Mouse (Mus musculus) left cerebral cortex, postnatal 10 days (tissue): ENCODE measurements around the gene Napsa. TPM values are rescaled to one million over a fixed set of nuclear protein-coding genes. Genes with fewer than 3 reads are reported as not detected.
A peak's percentile ranks its signal among the peaks of the same experiment; 100 is the strongest.

ENCODE experiments used
- DNase-seq, 2 experiments: peaks; one replicate each; pipeline ENCODE4 v3.0.0; 2021 to 2022; ENCODE audit warnings: low spot score in 2 of 2, mixed read lengths in 1 of 2; ENCODE audit errors: extremely low spot score in 1 of 2
- intact Hi-C: fragments of 180-260 bp; cut with DNase I; formaldehyde crosslinking; loops from one replicate; pipeline ENCODE4 v1.15.1; 2025
- total RNA-seq, 2 experiments: library from RNA; stranded (reverse); gene quantifications; 2 replicates each; pipeline ENCODE4 v1.2.3; 2021

The Napsa gene
- total RNA-seq, 2 experiments from 2014 or later: 0.32 TPM; not detected in 1

DNA sequence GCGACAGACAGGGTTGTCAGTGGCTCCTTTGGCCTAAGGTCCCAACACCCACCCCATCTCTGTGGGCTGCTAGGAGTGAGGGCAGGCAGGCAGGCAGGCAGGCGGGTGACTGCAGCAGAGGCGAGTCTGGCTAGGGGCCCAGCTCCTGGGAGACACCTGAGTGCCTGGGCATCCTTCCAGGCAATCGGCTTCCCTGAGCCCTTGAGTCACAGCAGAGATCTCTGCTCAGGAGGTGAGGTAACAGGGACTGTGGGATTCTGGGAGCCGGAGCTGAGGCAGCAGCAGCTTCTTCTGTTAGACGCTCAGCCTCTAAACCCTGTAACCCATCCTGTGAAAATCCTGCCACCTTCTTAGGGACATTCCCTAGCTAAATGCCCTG is 35.6 kb upstream of the Napsa start:
- DNase-seq: no peak
- intact Hi-C loops: no loop called here

DNA sequence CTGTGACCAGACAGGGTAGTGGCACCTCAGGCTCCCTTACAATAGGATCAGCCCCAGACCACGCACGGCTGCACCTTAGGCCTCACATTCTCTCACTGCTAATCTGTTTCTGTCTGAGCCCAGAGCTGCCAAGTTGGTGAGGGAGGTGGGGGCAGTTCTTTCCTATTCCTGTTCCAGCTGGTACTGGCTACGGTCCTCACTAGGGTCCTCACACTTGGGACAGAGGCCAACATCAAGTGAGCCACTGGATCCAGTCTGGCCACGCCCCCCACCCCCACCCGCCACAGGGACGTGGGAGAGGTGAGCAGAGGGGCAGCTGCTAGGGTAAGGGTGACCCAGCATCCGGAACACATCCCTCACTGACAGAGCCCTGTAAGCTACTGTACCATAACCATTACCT is 35.2 kb upstream of the Napsa start:
- intact Hi-C loops: no loop called here
- no peak for DNase-seq

DNA sequence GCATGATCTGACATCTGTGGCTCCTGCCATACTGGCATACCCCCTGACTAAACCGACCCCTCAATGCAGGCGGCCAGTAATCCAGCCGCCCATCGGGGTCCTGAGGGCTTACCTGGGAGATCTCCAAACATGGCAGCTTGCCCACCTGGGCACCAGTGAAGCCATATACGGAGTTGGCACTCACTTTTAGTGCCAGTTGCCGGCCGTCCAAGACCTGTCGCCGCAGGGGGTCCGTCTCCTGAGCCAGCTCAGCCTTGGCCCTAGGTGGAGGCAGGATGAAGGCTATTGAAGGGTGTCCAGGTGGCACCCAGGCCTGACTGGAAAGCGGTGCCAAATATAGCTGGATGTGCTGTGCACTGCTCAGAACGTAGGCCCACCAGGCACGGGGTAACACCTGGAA is 34.7 kb upstream of the Napsa start:
- intact Hi-C loops: no loop called here
- DNase-seq: no peak

DNA sequence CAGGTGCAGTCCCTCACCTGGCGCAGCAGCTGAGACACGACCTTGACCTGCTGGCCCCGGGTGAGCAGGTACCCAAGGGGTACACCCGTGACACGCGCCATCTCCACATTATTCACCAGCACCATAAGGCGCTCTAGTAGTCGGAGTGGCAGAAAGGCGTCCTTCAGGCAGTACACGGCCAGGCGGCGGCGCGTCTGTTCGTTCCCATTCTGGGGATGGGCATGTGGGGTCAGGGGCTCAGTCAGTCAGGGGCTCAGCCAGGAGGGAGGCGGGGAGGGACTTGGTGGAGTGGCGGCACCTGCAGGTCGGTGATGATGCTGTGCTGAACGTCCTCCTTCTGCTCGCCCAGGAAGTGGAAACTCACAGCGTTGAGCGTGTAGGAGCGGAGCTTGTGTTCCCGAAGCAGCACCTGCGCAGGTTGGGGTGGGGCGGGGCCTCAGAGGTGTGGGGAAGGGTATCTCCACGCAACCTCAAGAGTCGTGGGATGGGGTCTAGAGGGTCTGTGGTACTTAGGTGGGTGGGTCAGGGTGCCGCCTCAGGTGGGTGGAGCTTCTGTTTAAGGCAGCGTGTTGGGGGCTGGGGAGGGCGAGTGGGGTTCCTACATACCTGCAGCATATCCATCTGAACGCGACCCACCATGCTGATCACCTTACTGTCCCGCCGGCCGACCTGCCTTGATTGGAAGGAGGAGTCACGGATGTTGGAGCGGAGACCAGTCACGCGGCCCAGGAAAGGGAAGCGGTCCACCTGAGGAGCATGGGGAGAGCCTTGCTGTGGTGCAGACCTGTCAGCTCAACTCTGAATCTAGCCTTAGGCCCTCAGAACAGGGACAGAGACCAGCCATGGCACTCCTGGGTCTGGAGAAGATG is 33.2 kb upstream of the Napsa start:
- no peak for DNase-seq
- intact Hi-C loops: no loop called here

DNA sequence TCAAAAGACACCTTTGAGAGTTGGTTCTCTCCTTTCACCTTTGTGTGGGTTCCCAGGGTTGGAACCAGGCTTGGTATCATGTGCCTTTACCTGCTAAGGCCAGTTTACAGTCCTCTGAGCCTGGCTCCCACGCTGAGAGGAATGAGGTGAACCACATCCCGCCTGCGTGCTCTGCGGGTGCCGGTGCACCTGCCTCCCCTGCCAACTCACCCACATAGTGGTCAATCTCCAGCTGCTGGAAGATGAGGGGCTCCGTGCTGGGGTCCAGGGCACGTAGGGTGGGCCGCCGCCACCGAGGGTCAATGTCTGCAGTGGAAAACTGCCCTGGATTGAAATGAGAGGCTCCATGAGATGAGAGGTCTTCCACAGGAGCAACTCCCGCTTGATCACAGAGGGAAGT is 29.6 kb upstream of the Napsa start:
- DNase-seq: no peak
- intact Hi-C loops: no loop called here

DNA sequence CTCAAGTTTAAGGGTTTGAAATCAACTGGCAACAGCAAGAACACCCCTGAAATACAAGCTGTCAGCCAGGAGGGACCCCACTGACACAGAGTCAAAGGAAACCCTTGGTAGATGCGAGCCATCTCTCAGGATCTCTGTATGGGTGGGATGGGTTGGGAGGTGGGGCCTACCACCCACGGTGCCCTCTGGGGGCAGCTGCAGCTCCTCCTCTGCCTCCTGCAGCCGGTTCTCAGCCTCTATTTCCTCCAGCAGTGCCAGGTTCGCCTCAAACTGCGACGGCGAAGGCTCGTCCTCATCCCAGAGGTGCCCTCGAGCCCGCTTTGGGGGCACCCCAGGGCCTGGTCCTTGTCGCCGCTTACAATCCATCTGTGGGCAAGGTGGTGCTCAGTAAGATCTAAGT is 29.1 kb upstream of the Napsa start:
- intact Hi-C loops: no loop called here
- no peak for DNase-seq

DNA sequence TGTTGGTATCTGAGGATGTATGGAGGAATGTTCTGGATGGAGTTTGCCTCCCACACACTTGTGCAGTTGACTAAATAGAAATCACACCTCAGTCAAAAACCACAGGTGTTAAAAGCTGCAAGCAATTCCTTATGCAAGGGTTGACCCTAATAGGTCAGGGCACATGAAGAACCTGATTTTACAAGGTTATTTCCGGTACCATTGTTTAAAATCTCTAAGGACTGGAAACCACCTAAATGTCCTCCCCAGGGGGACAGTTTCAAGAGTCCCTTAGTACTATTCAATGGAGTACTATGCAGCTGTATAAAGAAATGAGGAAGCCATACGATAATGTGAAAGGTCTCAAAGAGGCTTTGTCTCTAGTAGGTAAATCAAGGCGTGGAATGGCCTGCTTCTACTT is 25.9 kb upstream of the Napsa start:
- intact Hi-C loops: no loop called here
- DNase-seq: no peak

DNA sequence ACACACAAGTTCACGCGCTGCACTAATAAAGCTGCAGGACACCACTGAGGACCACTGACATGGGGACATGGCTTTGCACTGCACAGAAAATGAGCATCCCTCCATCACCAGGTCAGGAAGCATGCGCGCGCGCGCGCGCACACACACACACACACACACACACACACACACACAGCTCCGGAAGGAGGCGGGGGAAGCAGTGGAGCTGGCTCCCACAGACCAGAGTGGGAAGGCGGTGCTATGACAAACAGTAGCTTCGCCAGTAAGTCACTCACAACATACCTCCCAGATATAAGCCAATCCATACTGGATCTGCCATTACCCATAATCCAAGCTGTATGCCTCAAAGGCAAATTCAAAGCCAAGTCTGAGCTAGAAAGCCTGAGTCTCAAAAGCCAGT is 25.1 kb upstream of the Napsa start:
- intact Hi-C loops: no loop called here
- DNase-seq: no peak

DNA sequence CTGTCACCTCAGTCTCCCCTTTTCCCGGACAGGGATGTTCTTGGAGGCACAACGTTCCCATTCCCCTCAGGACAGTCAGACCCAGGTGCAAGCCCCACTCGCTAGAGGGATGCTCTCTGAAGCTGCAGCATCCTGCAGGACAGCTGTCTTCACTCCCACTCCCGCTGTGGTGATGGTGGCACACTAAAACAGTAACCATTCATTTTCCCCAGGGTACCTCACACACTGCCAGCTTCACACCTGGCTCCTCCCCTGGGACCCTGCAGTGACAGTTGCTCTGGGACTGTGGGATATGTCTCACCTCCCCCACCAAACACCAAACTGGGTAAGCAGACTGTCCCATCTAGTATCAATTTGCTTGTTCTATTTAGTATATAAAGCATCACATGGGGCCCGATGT is 24.5 kb upstream of the Napsa start:
- intact Hi-C loops: no loop called here
- no peak for DNase-seq

DNA sequence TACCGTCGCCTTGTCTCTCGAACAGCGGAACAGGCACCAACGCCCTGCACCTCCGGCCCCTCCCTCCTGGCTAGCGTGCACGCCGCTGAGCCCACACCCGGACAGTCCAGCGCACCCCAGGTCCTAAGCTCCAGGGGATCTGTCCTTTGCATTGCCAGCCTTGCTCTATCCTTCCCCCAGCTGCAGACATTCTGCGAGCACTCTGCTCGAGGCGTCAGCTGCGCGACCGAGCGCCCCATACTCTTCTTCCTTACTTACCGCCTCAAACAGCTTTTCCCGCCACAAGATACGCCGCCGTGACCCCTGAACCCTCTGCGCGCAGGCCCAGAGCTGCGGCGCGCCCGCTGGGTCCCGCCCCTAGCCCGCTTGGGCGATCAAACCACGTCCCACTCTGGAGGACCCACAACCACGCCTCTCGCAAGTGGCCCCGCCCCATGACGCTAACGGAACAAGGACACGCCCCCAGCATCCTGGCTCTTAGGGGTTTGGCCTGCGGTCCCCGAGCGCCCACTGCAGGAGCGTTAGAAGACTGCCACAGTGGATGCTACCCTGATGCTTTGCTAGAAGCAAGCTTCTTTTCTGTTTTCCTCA is 23.6 kb upstream of the Napsa start, which contains the start of gene Pold1:
TSS of gene Pold1 (minus strand) at position 353 of the 591 bp plus-strand sequence.
- intact Hi-C loops: no loop called here
- peak; percentile 98 to 100 for DNase-seq

DNA sequence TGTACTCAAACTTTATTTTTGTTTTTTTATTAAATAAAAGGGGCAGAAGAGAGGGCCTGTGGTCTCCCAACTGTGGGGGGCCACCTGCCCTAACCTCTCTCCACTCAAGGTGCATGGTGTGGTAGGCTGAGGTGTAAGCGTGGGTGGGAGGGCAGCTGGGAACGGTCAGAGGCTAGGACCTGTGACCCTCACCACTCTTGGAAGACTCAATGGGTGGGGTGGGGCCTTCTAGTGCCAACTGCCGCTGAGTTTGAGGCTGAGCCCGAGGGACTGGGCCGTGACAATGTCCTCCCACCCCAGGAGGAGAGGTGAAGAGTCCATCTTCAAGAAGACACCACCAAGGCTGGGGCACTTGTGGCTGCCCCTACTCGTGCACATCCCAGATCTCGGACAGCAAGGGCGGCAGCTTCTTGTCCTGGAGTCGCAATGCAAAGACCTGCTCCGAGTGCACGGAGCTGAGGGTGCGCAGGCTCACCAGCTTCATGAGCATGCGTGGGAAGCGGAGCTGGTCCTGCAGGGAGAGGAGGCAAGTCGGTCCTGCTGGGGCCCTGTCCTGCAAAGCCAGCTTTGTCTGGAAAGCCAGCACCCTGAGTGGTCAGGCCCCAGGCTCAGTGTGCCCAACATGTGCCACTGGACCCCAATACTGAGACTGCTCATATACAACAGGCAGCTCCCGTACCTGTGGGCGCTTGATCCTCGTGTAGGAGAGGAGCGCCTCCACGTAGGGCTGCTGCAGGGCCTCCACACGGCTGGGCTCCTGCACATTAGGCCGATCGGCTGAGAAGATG is 22.4 kb upstream of the Napsa start:
- intact Hi-C loops: loop anchor here (5.0 to 10.0 kb wide), 2 partner anchors 53 to 175 kb away; partner anchors contain the start of genes Emc10 and Fam71e1
- no peak for DNase-seq

DNA sequence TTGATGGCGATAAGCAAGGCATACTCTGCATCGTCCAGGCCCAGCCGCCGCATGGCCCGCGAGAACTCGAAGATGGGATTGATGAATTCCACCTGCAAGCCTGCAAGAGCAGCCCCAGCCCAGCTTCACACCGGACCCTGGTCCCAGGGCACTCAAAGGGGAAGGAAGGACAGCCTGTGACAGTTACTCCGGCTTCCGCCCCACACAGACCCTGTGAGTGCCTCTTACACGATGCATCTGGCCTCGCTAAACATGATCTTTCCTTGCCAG is 21.8 kb upstream of the Napsa start:
- intact Hi-C loops: loop anchor here (5.0 to 10.0 kb wide), 2 partner anchors 53 to 176 kb away; partner anchors contain the start of genes Emc10 and Fam71e1
- DNase-seq: no peak

DNA sequence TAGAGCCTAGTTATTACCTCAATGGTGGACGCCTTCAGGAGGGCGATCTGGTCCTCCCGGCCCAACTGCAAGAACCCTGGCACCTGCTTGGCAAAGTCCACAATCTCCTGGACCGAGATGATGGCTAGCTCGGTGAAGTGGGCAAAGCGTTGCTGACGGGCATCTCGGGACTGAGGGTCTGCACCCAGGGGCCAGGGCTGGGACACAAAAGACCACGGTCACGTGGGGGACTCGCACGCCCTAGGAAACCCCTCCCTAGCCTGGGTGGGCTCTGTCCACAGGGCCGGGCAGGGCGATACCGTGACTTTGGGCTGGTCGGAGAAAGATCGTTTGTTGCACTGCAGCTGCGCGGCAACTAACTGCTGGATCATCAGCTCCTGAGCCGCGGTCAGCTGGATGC is 20.9 kb upstream of the Napsa start:
- intact Hi-C loops: loop anchor here (5.0 to 10.0 kb wide), 2 partner anchors 54 to 176 kb away; partner anchors contain the start of genes Emc10 and Fam71e1
- DNase-seq: no peak

DNA sequence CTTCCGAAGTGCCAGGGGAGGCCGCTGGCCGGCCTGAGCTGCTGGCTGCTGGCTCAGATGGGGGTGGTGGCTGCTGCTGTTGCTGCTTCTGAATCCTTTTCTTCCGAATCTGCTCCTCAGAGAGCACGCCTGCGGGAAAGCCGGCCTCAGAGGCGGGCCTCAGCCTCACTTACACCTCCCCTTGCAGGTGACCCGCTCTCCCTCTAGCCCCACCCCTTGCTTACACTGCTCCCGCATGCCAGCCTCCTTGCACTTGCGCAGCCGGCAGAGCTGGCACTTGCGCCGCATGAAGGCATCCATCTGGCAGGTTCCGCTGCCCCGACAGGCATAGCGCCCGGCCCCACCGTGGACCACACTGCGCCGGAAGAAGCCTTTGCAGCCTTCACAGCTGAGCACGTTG is 20.4 kb upstream of the Napsa start:
- DNase-seq: no peak

DNA sequence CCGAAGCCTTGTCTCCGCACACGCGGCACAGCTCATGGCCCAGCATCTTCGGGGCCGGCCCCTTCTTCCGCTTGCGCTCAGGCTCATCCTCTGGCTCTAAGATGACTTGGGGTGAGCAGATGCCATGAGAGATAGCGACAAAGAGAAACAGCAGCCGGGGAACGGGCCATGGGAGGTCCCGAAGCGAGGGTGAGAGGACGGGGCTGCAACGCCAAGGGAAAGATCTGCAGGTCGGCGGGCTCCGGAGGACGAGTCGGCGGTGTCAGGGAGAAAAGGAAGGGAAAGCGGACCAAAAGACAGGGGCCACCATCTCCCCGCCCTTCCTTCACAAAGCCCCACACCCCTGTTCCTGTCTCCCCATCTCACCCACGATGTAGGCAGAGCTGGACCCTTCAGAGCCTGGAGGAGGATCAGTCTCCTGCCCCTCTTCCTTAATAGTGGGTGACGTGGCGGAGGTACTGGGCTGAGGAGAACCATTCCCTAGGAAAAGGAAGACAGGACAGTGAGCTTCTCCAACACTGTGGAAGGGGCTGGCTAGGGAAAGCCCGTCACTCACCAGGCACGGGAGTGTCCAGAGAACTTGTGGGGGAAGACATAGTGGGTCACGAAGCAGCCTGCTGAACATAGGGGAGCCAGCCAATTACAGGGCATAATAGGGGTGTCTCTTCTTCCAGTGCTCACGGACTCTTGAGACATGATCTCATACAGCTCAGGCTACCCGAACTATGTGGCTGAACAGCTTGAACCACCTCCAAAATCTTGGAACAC is 19.9 kb upstream of the Napsa start:
- DNase-seq: no peak
- intact Hi-C loops: loop anchor here (5.0 to 10.0 kb wide), 2 partner anchors 55 to 178 kb away; partner anchors contain the start of genes Emc10 and Fam71e1

More for the DNA sequence above, 20.4 kb upstream of the Napsa start:
- intact Hi-C loops: loop anchor here (5.0 to 10.0 kb wide), 2 partner anchors 54 to 177 kb away; partner anchors contain the start of genes Emc10 and Fam71e1

DNA sequence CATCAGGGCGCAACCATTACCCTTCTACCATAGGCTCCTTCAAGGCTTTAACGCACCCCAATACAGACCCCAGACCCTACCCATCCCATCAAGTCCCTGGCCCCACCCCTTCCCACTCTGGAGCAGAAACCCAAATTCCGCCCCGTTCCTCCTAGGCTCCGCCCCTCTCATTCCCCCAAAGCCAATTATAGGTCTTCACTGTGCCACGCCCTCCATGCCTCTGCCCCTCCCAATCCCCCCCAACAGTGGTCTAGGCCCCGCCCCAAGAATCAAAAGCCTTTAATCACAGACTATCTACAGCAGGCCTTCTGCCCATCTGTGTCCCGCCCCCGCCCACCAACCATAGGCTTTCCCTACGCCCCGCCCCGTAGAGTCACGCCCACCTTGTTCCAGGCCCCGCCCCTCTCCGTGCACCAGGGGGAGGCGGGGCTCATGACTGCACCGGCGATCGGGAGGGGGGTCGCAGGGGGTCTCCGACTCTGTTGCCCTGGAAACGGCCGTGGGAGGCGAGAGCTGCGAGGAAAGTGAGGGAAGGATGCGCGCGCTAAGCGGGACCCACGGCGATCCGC is 18.9 kb upstream of the Napsa start:
- intact Hi-C loops: loop anchor here (5.0 to 10.0 kb wide), 2 partner anchors 56 to 178 kb away; partner anchors contain the start of genes Emc10 and Fam71e1
- peak; percentile 40 to 90 for DNase-seq

DNA sequence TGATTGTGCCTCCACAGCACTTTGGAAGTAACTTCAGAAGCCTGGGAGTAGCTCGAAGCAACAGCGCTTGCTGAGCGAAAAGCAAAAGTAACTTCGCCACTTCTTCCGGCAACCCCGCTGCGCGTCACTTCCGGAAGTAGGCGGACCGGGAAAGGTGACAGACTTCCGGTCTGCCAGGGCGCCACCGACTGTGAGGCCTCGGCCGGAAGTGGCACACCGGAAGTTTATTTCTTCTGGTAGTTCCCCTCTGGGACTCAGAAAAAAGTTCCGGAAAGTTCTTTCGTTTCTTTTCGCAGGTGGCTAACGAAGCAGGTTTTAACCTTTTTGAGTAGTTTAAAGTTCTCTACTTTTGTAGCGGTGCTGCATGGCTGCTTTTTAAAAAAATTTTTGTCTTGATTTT is 18.4 kb upstream of the Napsa start, which contains the start of gene Nr1h2:
TSS of gene Nr1h2 (minus strand) at position 126 of the 400 bp plus-strand sequence.
- peak; percentile 94 to 98 for DNase-seq
- intact Hi-C loops: loop anchor here (5.0 to 10.0 kb wide), 2 partner anchors 57 to 179 kb away; partner anchors contain the start of genes Emc10 and Fam71e1

DNA sequence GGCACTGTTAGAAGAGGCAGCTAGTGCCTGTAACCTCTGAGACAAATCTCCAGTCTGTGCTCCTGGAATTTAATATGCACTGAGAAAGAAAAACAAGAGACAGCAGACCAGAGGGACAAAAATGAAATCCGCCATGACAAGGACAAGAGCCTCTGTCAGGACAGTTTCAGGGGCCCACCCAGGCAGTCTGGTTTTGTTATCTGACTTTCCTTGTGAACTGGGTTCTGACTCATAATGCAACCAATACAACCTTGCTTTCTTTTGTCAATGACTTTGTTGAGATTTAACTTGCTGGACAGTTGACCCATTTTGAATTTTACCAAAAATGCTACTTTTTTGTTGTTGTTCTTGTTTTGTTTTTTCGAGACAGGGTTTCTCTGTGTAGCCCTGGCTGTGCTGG is 14.6 kb upstream of the Napsa start:
- intact Hi-C loops: loop anchor here (10.0 kb wide), 1 partner anchor 183 kb away; no protein-coding TSS in a partner anchor
- DNase-seq: no peak
